Mouse (Mus musculus) erythroblast, adult 5-6 weeks (primary cell): ENCODE data around the gene Zfp992. TPM values are rescaled to one million over a fixed set of nuclear protein-coding genes. Genes with fewer than 3 reads are reported as not detected.
"Not testable (repeated sequence)": the region's sequence is repeated elsewhere in the genome, so short reads cannot be mapped to it uniquely, and the experiment has no call there.

Experiments
- ATAC-seq: replicated peaks from 2 replicates; pipeline ENCODE4 v1.8.0; 2016; ENCODE audit warnings: moderate number of reproducible peaks, mild to moderate bottlenecking, moderate TSS enrichment, inconsistent platforms; ENCODE audit not compliant: poor library complexity, low FRiP score, severe bottlenecking
- total RNA-seq, 2 experiments: library from RNA; stranded (forward) in 1 of 2; stranded (reverse) in 1 of 2; fragments of 150-400 nt in 1 of 2; fragments of 200-764, 138-1000 nt in 1 of 2; gene quantifications; 2 replicates each; pipeline versions ENCODE4 v1.2.3 to v1.2.4; 2015 to 2017; ENCODE audit warnings: low replicate concordance in 2 of 2

Gene Zfp992
- total RNA-seq, 2 experiments from 2014 or later: 0.26 to 6.5 TPM

GRCm38 (mm10) chr4:146474181-146474580 is 25.4 kb downstream of the Zfp992 start:
- peak; percentile 52; the same call in 1 of the 2 replicates for ATAC-seq

- peak; percentile 77 for ATAC-seq
These were observed 26.2 kb downstream of the Zfp992 start for GRCm38 (mm10) chr4:146474716-146475676.

GRCm38 (mm10) chr4:146476260-146476659 is 27.4 kb downstream of the Zfp992 start:
- ATAC-seq: not testable (repeated sequence)

GRCm38 (mm10) chr4:146476959-146477358 is 28.1 kb downstream of the Zfp992 start:
- ATAC-seq: not testable (repeated sequence)

GRCm38 (mm10) chr4:146480376-146481096 is 31.7 kb downstream of the Zfp992 start:
- ATAC-seq: not testable (repeated sequence)

- not testable (repeated sequence) for ATAC-seq
These were observed 33.7 kb downstream of the Zfp992 start for GRCm38 (mm10) chr4:146482546-146482945.

- ATAC-seq: peak; percentile 63; the same call in 1 of the 2 replicates
These were observed 34.9 kb downstream of the Zfp992 start for GRCm38 (mm10) chr4:146483571-146484280.

GRCm38 (mm10) chr4:146484676-146485075 is 35.9 kb downstream of the Zfp992 start:
- ATAC-seq: not testable (repeated sequence)

- not testable (repeated sequence) for ATAC-seq
These were observed 36.5 kb downstream of the Zfp992 start for GRCm38 (mm10) chr4:146485183-146485939.

- not testable (repeated sequence) for ATAC-seq
These were observed 37.9 kb downstream of the Zfp992 start for GRCm38 (mm10) chr4:146486753-146487152.

GRCm38 (mm10) chr4:146489196-146489595 is 40.4 kb downstream of the Zfp992 start:
- ATAC-seq: not testable (repeated sequence)

GRCm38 (mm10) chr4:146491993-146492392 is 43.2 kb downstream of the Zfp992 start:
- ATAC-seq: not testable (repeated sequence)

GRCm38 (mm10) chr4:146492439-146492838 is 43.6 kb downstream of the Zfp992 start:
- ATAC-seq: no peak

- no peak for ATAC-seq
These were observed 44.0 kb downstream of the Zfp992 start for GRCm38 (mm10) chr4:146492851-146493250.

GRCm38 (mm10) chr4:146493319-146493907 is 44.6 kb downstream of the Zfp992 start:
- ATAC-seq: not testable (repeated sequence)

- ATAC-seq: no peak
These were observed 46.2 kb downstream of the Zfp992 start for GRCm38 (mm10) chr4:146494980-146495379.

- ATAC-seq: not testable (repeated sequence)
These were observed 49.0 kb downstream of the Zfp992 start for GRCm38 (mm10) chr4:146497695-146498275.

GRCm38 (mm10) chr4:146501727-146502126 is 52.9 kb downstream of the Zfp992 start, which contains the start of gene Zfp981:
Gene Zfp981 (plus strand): TSS chr4:146502027.
- not testable (repeated sequence) for ATAC-seq
